Mouse (Mus musculus): ENCODE data around the gene Celf5. TPM values are rescaled to one million over a fixed set of nuclear protein-coding genes. Genes with fewer than 3 reads are reported as not detected.
"Not testable (repeated sequence)": the region's sequence is repeated elsewhere in the genome, so short reads cannot be mapped to it uniquely, and the experiment has no call there.

Celf5 gene
- polyA plus RNA-seq, 1 experiment: 0.27 TPM

DNA sequence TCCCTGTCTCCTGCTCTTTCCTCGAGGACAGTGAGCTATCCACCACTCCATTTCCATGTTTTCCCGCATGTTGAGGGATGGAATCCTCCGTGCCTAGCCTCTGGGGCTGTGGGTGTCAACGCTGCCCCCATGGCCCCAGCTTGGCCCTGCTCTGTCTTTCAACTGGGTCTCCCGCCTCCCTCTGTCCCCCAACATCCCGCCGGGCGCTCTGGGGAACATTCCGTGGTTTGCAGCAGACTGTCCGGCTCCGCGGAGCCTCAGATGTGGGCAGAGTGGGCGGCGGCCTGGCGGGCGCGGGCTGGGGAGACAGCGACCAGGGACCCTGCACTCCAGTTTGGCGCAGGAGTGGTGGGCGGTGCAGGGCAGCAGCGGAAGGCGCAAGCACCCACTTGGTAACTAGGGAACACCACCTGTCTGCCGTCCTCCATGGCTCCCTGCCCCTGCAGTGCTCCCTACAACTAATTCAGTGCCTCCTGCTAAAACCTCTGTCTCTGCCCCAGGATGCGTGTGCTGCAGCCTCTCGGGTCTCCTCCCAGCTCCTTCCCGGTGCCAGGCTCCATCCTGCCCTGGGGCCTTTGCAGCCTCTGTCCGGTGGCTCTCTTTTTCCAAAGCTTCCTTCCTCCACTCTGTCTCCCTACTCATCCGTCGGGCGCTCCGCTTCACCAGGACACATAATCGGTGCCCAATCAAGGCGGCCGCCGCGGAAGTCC is 30.1 kb downstream of the Celf5 start:
- DNase-seq (ENCODE audit: low read depth): no peak

DNA sequence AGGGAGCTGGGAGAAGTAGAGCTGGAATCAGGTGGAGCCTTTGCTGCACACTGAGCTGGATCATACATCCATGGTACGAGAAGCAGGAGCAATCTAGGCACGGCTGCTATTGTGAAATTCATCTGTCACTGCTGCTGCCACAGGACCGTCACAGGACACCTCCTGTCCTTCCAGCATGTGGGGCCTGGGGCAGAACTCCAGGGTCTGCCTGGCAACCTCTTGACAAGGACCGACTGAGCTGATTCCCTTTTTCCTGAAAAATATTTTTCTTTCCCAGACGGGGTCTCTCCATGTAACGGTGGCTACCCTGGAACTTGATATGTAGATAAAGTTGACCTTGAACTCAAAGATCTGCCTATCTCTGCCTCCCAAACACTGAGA is 31.2 kb downstream of the Celf5 start:
- DNase-seq (ENCODE audit: low read depth): no peak

DNA sequence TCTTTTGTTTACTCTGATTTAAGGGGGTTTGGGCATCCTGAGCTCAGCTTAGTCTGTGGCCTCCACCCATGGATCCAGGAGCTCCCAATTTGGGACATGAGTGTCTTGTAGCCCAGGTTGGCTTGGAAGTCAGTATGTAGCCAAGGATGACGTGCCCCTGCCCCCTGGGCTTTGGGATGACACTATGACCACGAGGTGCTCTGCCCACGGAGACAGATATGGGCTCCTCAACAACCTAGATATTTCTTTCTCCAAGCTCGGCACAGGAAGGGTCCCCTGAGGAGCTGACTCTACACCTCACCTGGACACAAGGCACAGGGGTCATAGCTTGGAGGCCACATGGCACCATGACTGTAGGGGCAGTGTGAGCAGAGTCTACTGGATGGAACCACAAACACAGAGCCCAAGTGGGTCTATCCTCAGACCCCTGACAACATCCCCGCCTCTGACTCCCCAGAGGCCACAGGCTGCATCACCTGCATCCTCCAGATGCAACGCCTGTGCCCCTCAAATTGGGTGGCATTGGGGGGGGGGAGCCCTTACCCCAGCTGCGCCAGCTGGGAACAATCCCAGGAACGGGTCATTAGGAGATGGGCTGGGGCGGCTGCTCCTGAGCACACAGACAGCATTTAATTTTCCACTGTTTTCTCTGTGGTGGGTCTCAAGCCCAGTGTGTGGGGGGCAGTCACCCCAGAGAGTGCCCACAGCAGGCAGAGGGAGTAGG is 31.7 kb downstream of the Celf5 start:
- DNase-seq (ENCODE audit: low read depth): no peak

DNA sequence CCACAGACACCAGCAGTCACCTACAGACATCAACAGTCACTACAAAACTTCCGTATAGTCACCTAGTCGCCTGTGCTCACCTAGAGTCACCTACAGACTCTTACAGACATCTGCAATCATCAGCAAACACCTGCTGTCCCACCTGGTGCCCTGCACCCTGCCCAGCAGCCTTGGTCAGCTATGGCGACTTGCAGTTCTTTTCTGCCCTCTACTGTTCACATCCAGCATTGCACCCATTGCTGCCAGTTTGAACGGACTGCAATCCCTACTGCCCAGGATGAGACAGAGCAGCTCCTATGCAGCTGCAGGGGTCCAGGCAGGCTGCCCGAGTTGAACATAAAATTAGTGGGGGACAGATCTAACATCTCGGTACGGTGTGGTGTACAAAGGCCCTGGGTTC is 32.4 kb downstream of the Celf5 start:
- no peak for DNase-seq (ENCODE audit: low read depth)

DNA sequence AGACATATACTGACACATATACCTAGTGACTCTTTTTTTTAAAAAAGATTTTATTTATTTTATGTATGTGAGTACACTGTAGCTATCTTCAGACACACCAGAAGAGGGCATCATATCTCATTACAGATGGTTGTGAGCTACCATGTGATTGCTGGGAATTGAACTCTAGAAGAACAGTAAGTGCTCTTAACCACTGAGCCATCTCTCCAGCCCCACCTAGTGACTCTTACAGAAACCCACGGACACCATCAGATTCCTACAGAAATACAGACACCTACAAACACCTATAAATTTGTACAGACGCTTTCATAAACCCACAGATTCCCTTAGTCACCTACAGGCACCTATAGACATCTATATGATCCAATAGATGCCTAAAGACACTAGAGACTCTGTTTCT is 37.0 kb downstream of the Celf5 start:
- DNase-seq (ENCODE audit: low read depth): not testable (repeated sequence)

DNA sequence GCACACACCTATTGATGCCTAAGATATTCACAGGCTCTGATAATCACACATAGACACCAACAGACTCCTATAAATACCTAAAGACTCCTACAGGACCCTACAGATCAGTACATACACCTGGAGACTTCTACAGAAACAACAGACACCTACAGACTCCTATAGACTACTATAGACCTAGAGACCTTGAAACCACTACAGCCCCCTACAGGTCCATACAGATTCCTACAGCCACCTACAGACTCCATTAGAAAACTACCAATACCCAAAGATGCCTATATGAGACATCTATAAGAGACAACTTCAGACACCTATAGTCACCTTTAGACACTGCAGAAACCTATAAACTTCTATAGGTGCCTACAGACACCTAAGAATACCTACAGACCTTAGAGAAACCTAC is 41.5 kb downstream of the Celf5 start:
- DNase-seq (ENCODE audit: low read depth): no peak

DNA sequence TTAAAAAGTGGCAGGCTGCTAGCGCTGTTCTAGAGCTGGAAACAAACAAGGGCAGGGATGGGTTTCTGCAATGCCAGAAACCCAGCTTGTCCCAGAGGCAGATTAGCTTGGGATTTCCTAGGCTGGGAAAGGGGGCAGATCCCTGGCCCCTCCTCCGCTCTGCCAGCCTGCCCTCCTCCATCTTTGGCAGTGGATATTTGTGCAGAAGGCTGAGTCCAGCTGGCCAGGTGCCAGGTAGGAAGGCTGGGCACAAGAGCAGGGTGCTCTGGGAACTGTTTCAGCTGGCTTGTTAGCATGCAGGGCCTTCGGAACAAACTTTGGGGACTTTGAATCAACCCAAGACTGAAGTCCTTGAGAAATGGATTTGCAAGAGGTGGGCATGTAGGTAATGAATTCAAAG is 47.1 kb downstream of the Celf5 start:
- no peak for DNase-seq (ENCODE audit: low read depth)

DNA sequence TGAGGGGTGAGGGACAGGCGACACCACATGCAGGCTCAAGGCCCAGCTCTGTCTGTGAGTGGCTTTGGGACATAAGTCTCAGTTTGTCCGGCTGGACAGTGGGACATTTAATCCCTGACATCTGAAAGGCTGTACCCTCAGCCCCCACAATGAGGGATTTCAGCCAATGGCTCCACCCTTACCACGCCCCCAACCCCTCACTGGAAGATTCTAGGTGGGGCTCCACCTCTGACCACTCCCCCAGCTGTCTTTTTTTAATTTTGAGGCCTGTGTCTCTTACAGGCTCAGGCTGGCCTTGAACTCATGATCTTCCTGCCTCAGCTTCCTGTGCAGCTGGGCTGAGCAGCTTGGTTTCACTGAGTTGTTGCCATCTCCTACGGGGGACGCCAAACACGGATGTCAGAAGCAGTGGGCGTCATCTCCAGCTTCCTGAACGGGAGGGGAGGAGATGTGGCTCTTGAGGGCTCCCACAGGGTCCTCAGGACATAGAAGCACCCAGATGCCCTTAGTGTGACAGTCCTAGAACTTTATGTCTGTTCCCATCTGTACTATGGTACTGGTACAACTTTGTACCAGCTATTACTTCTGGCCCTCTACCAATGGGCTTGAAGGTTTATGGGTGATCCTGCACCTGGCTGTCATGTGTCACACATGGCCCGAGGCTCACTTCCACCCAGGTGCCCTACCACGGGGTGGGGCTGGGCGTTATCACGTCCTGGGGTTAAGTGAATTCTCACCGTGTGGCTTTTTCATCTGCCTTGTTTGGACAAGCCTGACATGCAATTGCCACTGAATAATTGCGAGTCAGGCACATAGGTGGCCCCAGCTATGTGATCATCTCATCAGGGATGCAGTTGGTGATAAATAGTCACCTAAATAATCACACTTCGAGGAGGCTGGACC is 47.9 kb downstream of the Celf5 start:
- DNase-seq (ENCODE audit: low read depth): no peak

DNA sequence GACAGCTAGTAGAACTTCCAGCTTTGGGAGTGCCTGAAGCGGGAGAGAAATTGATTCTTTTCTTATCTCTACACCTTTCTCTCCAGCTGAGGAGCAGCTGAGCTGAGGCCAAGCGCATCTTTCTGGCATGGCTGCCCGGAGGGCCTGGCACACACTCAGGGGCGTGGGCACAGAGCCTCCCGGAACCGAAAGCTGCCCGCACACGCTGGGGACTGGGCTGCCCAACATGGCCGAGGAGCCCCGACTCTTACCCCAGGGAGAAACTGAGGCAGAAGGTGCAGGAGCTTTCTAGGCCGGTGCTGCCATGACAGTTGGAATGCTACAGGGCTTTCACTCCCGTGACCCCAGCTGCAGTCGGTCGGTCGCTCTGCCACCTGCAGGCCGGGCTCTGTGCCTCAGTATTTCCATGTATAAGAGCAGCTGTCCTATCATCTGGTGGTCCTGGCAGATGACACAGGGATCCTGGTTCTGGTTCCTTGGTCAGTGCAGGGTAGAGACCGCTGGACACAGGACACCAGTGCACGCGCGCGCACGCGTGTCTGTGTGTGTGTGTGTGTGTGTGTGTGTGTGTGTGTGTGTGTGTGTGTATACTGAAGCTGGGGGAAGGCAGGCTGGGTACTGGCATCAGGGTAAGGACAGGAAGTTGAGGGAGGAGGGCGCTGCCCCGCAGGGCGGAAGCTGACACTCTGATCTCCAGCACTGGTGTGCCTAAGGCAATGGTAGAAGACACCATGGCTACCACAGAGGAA is 48.8 kb downstream of the Celf5 start:
- no peak for DNase-seq (ENCODE audit: low read depth)

DNA sequence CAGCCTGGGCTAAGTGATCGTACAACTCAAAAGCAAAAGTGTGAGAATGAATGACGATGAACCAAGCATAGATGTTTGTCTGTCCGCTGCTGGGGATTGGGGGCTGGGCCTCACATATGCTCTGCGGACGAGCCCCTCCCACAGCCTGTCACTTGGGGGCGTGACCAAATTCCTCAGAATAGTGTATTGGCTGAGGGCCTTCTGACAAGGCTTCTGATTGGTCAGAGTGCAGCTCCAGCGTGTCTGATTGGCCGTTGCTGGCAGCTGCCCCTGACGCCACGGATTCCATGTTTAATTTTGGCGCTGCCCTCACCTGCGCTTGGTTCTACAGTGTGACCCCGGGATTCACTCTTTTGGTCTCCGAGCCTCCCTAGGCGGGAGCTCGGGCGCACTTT is 49.6 kb downstream of the Celf5 start:
- DNase-seq (ENCODE audit: low read depth): no peak

DNA sequence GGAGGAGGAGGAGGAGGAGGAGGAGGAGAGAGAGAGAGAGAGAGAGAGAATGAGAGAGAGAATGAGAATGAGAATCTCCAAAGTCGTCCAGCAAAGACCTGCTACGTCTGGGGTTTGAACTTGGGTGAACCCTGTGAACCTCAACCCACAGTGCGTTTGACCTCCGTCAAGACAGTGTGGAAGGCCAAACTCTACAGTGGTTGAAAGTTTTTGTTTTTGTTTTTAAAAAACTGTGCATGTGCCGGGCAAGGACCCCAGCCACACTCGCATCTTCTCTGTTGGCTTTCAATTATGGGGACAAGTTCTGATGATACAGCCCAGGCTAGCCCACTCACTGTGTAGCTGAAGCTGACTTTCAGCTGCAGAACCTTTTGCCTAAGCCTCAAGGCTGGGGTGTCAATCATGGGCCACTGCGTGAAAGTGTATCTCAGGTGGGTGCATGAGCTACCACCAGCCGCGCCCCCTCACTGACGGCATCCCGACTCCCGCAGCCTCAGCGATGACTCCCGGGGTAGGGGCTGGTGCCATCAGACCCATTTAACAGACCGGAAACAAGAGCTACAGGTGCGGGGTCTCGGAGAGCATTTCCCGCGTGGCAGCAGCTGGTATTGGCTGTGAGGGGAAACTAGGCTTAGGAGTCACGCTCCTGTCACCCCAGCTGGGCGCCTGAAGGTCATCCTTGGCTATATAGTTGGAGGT is 50.2 kb downstream of the Celf5 start:
- DNase-seq (ENCODE audit: low read depth): no peak

DNA sequence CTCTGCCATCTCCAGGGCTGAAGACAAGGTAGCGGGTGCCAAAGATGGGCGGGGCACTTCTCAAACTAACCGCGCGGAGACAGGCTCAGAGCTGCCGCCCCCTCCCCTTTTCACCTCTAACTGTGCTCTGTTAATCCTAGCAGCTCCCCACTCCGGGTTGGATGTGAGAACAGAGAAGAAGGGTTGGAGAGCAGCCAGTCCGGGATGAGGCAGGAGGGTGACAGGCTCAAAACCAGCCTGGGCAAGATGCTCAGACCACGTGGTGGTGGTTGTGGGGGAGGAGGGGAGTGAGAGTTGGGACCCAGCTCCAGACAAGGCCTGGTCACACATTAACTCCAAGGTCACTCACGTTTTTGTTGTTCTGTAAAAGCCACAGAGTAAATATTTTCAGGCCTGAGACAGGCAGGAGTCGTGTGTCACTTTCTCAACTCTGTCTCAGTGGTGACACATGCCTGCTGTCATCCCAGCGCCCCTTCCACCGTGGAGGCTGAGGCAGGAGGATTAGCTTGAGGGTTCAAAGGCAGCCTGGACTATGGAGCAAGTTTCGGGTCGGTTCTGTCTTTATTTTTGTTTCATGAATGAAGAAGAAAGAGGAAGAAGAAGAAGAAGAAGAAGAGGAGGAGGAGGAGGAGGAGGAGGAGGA is 50.9 kb downstream of the Celf5 start:
- no peak for DNase-seq (ENCODE audit: low read depth)

DNA sequence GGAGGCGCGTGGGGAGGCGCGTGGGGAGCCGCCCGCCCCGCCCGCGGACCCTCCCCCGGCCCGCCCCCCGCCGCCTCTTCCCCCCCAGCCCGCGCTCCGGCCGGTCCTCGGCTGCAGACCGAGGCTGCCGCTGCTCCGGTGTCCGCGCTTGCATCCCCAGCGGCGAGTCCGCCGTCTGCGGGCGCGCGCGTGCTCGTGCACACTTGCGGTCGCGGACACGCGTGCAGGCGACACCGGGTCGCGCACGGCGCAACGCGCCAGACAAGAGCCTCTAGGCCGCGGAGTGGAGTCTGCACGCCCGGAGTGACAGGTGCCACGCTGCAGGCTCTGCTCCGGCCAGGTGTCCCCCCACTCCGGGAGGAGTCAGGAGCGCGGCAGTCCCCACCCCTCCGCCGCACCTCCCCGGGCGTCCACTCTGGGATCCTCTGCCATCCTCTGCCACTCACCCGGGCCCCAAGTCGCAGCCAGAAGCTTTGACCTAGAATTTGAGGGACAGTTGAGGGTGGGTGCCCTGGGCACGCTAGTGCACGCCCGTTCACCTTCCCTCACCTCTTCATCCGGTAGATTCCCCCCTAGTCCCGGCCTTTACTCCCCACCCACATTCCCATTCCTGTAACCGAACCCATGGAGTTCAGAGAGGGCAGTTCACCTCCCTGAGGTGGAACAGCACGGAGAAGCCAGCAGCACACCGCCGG is 51.5 kb downstream of the Celf5 start:
- DNase-seq (ENCODE audit: low read depth): no peak

DNA sequence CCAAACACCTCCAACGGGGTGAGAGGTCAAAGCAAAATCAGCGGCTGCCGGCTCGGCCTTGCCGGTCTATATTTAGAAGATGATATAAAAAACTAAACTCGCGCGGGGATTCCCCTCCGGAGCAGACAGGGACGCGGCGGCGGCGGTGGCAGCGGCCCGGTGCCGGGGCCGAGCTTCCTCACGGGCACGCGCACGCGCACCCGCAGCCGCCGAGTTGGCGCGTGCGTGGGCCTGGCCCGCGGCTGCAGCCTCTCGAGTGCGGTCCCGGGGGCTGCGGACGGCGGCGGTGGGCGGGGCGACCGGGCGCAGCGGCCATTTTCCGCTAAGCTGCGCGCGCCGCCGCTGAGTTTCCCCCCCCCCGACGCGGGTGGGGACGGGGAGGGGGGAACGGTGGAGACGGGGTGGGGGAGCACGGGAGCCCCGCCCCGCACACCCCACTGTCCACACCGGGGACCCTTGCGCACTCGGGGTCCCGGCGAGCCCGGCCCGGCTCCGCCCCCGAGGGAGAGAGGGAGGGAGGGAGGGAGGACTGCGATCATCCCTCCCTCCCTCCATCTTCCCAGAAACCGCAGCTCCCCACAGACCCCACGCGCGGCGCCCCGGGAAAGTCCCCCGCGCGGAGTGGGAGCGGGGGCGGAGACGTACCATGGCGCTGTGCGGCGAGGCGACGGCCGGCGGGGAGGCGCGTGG is 52.2 kb downstream of the Celf5 start:
- no peak for DNase-seq (ENCODE audit: low read depth)

DNA sequence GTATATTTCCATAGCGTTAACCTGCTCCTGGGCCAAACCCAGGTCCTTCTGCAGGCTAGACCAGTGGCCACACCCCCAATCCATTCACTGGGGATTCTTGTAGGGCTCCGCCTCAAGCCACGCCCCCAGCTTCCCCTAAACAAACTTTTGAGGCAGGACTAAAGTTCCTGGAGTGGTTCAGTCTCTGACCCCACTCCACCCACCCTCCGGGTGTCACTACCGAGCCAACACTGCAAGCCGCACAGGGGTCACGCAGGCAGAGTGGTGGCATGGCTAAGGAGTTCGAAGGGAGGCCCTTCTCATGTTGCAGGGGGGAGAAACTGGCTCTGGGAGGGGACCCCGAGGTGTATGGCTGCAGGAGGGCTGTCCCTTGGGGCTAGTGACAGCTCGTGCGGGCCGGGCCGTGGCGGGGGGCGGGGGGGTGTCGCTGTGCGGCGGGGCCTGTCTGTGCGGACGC is 52.9 kb downstream of the Celf5 start:
- DNase-seq (ENCODE audit: low read depth): no peak

DNA sequence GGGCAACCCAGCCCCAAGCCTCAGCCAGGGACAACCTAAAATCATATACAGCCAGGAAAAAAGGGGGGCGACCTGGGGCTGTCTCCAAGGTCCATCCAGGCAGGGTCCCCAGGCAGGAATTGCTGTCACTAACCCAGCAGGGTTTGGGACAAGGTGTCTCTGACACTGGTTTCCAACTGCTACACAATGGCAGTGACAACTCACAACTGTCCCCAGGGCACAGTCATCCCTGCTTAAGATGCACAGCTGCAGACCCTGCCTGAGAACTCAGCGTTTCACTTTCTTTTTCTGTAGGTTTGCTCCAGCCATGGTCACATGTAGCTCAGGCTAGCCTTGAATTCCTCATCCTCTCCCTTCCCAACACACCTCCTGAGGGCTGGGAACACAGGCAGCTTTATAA is 53.4 kb downstream of the Celf5 start:
- no peak for DNase-seq (ENCODE audit: low read depth)

DNA sequence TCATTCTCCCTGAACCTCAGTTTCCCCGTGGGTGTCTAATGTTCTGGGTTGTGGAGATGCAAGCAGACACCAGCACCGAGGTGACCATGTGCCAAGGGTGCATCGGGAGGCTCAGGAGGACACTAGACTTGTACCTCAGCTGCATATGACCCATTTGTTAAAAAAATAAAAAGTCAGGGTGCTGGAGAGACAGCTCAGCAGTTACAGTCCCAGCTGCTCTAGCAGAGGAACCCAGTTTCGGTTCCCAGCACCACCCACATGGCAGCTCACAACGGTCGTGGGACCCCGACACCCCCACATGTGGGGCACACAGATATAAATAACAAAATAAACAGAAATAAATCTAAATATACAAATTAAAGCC is 54.0 kb downstream of the Celf5 start:
- no peak for DNase-seq (ENCODE audit: low read depth)

DNA sequence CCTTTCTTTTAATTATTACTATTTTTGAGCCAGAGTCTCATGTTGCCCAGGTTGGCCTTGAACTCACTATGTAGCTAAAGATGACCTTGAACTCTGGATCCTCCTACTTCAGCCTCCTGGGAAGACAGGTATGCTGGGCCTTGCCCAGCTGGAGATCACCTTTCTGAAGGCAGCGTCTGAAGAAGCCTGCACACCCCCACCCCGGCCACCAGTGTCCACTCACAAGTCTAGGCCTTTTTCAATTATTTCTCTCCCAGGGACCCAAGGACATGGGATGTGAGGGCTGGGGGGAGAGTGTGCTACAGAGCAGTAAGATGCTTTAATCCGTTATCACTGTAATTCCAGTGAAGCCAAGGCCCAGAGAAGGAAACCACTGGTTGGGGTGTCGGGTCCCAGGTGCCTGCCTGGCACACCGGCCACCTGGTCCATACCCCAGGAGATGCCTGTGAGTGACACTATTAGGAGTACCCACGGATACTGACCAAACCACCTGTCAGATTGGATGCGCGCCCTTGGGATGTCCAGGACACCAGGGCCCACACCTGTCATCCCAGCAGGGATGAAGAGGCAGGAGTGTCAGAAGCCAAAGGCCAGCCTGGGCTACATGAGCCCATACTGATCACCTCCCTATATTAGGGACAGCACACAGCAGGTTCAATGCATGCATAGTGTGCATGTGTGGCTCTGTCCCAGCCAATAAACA is 54.6 kb downstream of the Celf5 start:
- DNase-seq (ENCODE audit: low read depth): no peak

DNA sequence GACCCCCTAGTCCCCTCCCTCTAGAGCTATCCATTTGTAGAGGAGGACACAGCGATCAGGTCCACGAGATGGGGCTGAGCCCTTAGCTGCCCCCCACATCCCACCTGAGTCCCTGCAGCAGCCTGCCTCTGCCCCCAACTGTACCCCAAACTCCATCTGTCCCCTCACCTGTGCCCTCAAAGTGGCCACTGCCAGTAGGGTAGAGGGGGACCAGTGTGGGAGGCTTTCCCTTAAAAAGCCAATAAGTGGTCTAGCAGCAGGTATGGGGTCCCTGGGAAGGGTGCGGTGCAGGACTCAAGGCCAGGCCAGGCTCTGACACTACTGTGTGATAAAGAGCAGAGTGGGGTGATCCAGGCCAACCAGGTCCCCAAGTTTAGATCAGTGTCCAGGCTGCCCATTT is 55.2 kb downstream of the Celf5 start:
- DNase-seq (ENCODE audit: low read depth): no peak

Measured in gonadal fat pad, adult 2 months (tissue).